In genomic region chr17:88383447-88383846, GRCm38 (mm10) we compare ENCODE assay signal across 16 mouse cellular contexts.
"Had no signal": no experiment of that assay in that cellular context is flagged by ENCODE, and none has a peak within 500 bp of the region (broad histone marks: within the 10 kb centered on the region; RNA-seq: fewer than 3 reads in every experiment).

No protein-coding gene starts in this region.

- H3K4me3 ChIP-seq: neural tube, embryonic 13.5 days; neural tube, embryonic 15.5 days; stomach, embryonic 15.5 days had no signal

- H3K9me3 ChIP-seq: neural tube, embryonic 15.5 days; stomach, embryonic 15.5 days had no signal

- H3K4me1 ChIP-seq: neural tube, embryonic 15.5 days; stomach, embryonic 15.5 days had no signal

- H3K27me3 ChIP-seq: neural tube, embryonic 13.5 days; neural tube, embryonic 15.5 days; stomach, embryonic 15.5 days had no signal

- H3K4me2 ChIP-seq: neural tube, embryonic 13.5 days; neural tube, embryonic 15.5 days; stomach, embryonic 15.5 days had no signal

- DNase-seq: retina, postnatal 1 day; right cerebral cortex, adult 18-20 months; right cerebral cortex, postnatal 14 days; right cerebral cortex, postnatal 25 days; right cerebral cortex, postnatal 4 days; spleen, adult 18-20 months; thymus, adult 18-20 months; thymus, adult 2 months; thymus, postnatal 14 days; thymus, postnatal 25 days; thymus, postnatal 36 days; thymus, postnatal 4 days had no signal

- H3K9ac ChIP-seq: neural tube, embryonic 13.5 days; neural tube, embryonic 15.5 days; stomach, embryonic 15.5 days had no signal

- H3K27ac ChIP-seq: neural tube, embryonic 13.5 days; neural tube, embryonic 15.5 days; stomach, embryonic 15.5 days; stomach, postnatal 0 days had no signal

- H3K36me3 ChIP-seq: neural tube, embryonic 13.5 days; neural tube, embryonic 15.5 days; stomach, embryonic 15.5 days had no signal
